Comparison of ENCODE assay signal across 8 mouse cellular contexts in genomic region chr19:34636933-34637557, GRCm38 (mm10). TPM values are rescaled to one million over a fixed set of nuclear protein-coding genes. Genes with fewer than 3 reads are reported as not detected.
DNase-seq lines count a peak whose midpoint lies in the region; ATAC-seq and TF ChIP-seq lines count a peak whose summit lies in the region.

No protein-coding gene starts in this region.

- WGBS in cerebellum, adult 2 months, result 10% methylated on average over 3 of the region's 3 CpGs
- 8% methylated on average over 3 of the region's 3 CpGs for WGBS in intestine, embryonic 14.5 days

- no peak overlapping the region for H3K27ac ChIP-seq in cerebellum, adult 2 months (ENCODE audit: insufficient read depth, low read length)
- H3K27ac ChIP-seq in gastrocnemius, adult 2 months, result no peak overlapping the region
- no peak overlapping the region for H3K27ac ChIP-seq in intestine, embryonic 14.5 days (ENCODE audit: low read depth)
- H3K27ac ChIP-seq in left cerebral cortex, adult 2 months, result no peak overlapping the region

- H3K9ac ChIP-seq in intestine, embryonic 14.5 days (ENCODE audit: low read length), result no peak overlapping the region

- no peaks in the 10 kb centered on the region for H3K27me3 ChIP-seq in cerebellum, adult 2 months (ENCODE audit: control insufficient read depth, insufficient read depth, low read length)
- H3K27me3 ChIP-seq in intestine, embryonic 14.5 days (replicated peaks; ENCODE audit: control insufficient read depth, insufficient read depth, low read length), result no peaks in the 10 kb centered on the region

- no peaks in the 10 kb centered on the region for H3K4me1 ChIP-seq in cerebellum, adult 2 months (ENCODE audit: control insufficient read depth, insufficient read depth, low read length)
- H3K4me1 ChIP-seq in intestine, embryonic 14.5 days (replicated peaks; ENCODE audit: control insufficient read depth, insufficient read depth, low read length), result no peaks in the 10 kb centered on the region

- no peak overlapping the region for H3K4me3 ChIP-seq in cerebellum, adult 2 months (replicated peaks; ENCODE audit: insufficient read depth, low read depth, low read length)
- H3K4me3 ChIP-seq in gastrocnemius, adult 2 months, result no peak overlapping the region
- no peak overlapping the region for H3K4me3 ChIP-seq in intestine, embryonic 14.5 days (ENCODE audit: low read depth, low read length)
- no peak overlapping the region for H3K4me3 ChIP-seq in left cerebral cortex, adult 2 months

- intact Hi-C loops in gastrocnemius, adult 2 months (cut with DNase I), result loop anchor here (2.0 to 5.0 kb wide), 3 partner anchors 88 to 395 kb away; no protein-coding TSS in a partner anchor
- intact Hi-C loops in left cerebral cortex, adult 2 months (cut with DNase I), result loop anchor here (1.0 to 5.0 kb wide), 4 partner anchors 89 to 395 kb away; no protein-coding TSS in a partner anchor

- DNase-seq in cerebellum, adult 2 months, result no peak
- no peak for DNase-seq in cerebellum, adult 11 months
- DNase-seq in cerebellum, postnatal 14 days, result peak; percentile 45 to 59
- DNase-seq in gastrocnemius, adult 2 months, result peak; percentile 55
- peak; percentile 79 for DNase-seq in intestine, embryonic 14.5 days (ENCODE audit: low spot score)
- DNase-seq in left cerebral cortex, adult 2 months (ENCODE audit: extremely low spot score in 1 of 2, low spot score in 2 of 2), result peak; percentile 39 to 65
- DNase-seq in right cerebral cortex, postnatal 10 days (ENCODE audit: low spot score in 2 of 2), result peak; percentile 40 to 47

- H3K36me3 ChIP-seq in intestine, embryonic 14.5 days (ENCODE audit: control insufficient read depth, insufficient read depth, low read length), result no peaks in the 10 kb centered on the region

- peak; percentile 52; the same call in 1 of the 2 replicates for TF ChIP-seq CTCF in cerebellum, adult 2 months (IDR thresholded peaks at IDR 0.05; ENCODE audit: borderline replicate concordance, insufficient read depth, low read depth, low read length)
- peak; percentile 83 for TF ChIP-seq CTCF in gastrocnemius, adult 2 months (IDR thresholded peaks at IDR 0.05)
- TF ChIP-seq CTCF in left cerebral cortex, adult 2 months (IDR thresholded peaks at IDR 0.05), result peak; percentile 87

- TF ChIP-seq POLR2A in cerebellum, adult 2 months (IDR thresholded peaks at IDR 0.05; ENCODE audit: borderline replicate concordance, insufficient read depth, low read length), result no peak

- no peak overlapping the region for H3K4me2 ChIP-seq in intestine, embryonic 14.5 days (ENCODE audit: low read length)

- H3K9me3 ChIP-seq in intestine, embryonic 14.5 days (ENCODE audit: control insufficient read depth, low read length), result no peaks in the 10 kb centered on the region

- ATAC-seq in intestine, embryonic 14.5 days (replicated peaks; ENCODE audit: low FRiP score, low TSS enrichment, low read depth), result 0 out of 2 replicates have a peak, but pooled peaks have one; percentile 75
- ATAC-seq in megakaryocyte, adult 5-6 weeks (ENCODE audit: poor library complexity, severe bottlenecking), result peak; percentile 66

RNA-seq across cellular contexts. Expression of gene Ifit1bl2, which starts 3.5 kb away (rescaled TPM):
- 0.16 and 0.20 TPM in 2 replicates for polyA plus RNA-seq in cerebellum, adult 2 months (2012; rRNA removed)
- total RNA-seq in gastrocnemius, adult 2 months (2021), result under 1 TPM in 1 of 2 experiments, not detected in 1; 0.11 TPM
- 0.14 and 0.17 TPM in 2 replicates for polyA plus RNA-seq in intestine, embryonic 14.5 days (2014; fragmentation: Nextera tagmentation; extraction: Ambion mirVana)
- total RNA-seq in left cerebral cortex, adult 2 months (2021), result under 1 TPM; 0.47 to 0.88 TPM
- total RNA-seq in megakaryocyte, adult 5-6 weeks (2015), result 3.8 and 4.2 TPM in 2 replicates
- 6.7 and 8.1 TPM in 2 replicates for total RNA-seq in megakaryocyte, adult 5-6 weeks (2017)

RNA-seq across cellular contexts. Expression of gene Ifit1, which starts 3.6 kb away (rescaled TPM):
- 2.3 and 2.9 TPM in 2 replicates for polyA plus RNA-seq in cerebellum, adult 2 months (2012; rRNA removed)
- total RNA-seq in gastrocnemius, adult 2 months (2021), result under 1 TPM; 0.33 to 0.47 TPM
- polyA plus RNA-seq in intestine, embryonic 14.5 days (2014; fragmentation: Nextera tagmentation; extraction: Ambion mirVana), result 1.7 and 2.2 TPM in 2 replicates
- total RNA-seq in left cerebral cortex, adult 2 months (2021), result 1 to 10 TPM in 1 of 2 experiments, under 1 TPM in 1; 0.61 to 1.1 TPM
- total RNA-seq in megakaryocyte, adult 5-6 weeks (2015), result 7.5 and 13.0 TPM in 2 replicates
- total RNA-seq in megakaryocyte, adult 5-6 weeks (2017), result 8.7 and 10.6 TPM in 2 replicates

RNA-seq across cellular contexts. Expression of gene Ifit3b, which starts 29.3 kb away (rescaled TPM):
- 5.5 and 5.8 TPM in 2 replicates for polyA plus RNA-seq in cerebellum, adult 2 months (2012; rRNA removed)
- total RNA-seq in gastrocnemius, adult 2 months (2021), result under 1 TPM; 0.56 to 0.95 TPM
- polyA plus RNA-seq in intestine, embryonic 14.5 days (2014; fragmentation: Nextera tagmentation; extraction: Ambion mirVana), result 0.11 and 0.15 TPM in 2 replicates
- total RNA-seq in left cerebral cortex, adult 2 months (2021), result 1 to 10 TPM; 1.9 to 2.8 TPM
- 4.7 and 5.1 TPM in 2 replicates for total RNA-seq in megakaryocyte, adult 5-6 weeks (2015)
- 4.2 and 5.1 TPM in 2 replicates for total RNA-seq in megakaryocyte, adult 5-6 weeks (2017)

RNA-seq across cellular contexts. Expression of gene Ifit1bl1, which starts 35.3 kb away (rescaled TPM):
- polyA plus RNA-seq in cerebellum, adult 2 months (2012; rRNA removed), result 0.93 and 1.1 TPM in 2 replicates
- not detected for total RNA-seq in gastrocnemius, adult 2 months (2021)
- polyA plus RNA-seq in intestine, embryonic 14.5 days (2014; fragmentation: Nextera tagmentation; extraction: Ambion mirVana), result 0.18 TPM in 1 of 2 replicates, not detected in the other
- 1 to 10 TPM; 1.9 to 2.4 TPM for total RNA-seq in left cerebral cortex, adult 2 months (2021)
- 4.7 and 5.2 TPM in 2 replicates for total RNA-seq in megakaryocyte, adult 5-6 weeks (2015)
- total RNA-seq in megakaryocyte, adult 5-6 weeks (2017), result 5.7 and 6.4 TPM in 2 replicates

RNA-seq across cellular contexts. Expression of gene Ifit3, which starts 53.7 kb away (rescaled TPM):
- polyA plus RNA-seq in cerebellum, adult 2 months (2012; rRNA removed), result 13.3 and 15.9 TPM in 2 replicates
- under 1 TPM; 0.64 to 0.86 TPM for total RNA-seq in gastrocnemius, adult 2 months (2021)
- 0.60 and 0.90 TPM in 2 replicates for polyA plus RNA-seq in intestine, embryonic 14.5 days (2014; fragmentation: Nextera tagmentation; extraction: Ambion mirVana)
- total RNA-seq in left cerebral cortex, adult 2 months (2021), result 1 to 10 TPM; 4.5 to 4.7 TPM
- total RNA-seq in megakaryocyte, adult 5-6 weeks (2015), result 22.6 and 25.4 TPM in 2 replicates
- 33.0 and 34.0 TPM in 2 replicates for total RNA-seq in megakaryocyte, adult 5-6 weeks (2017)

Comparison
In these comparisons a context has a peak if more than half of its experiments do, and no peak if none do; other contexts are left out.
1. DNase-seq: peak in cerebellum, postnatal 14 days (2 of 2), gastrocnemius, adult 2 months (single experiment), intestine, embryonic 14.5 days (single experiment), left cerebral cortex, adult 2 months (2 of 2) and right cerebral cortex, postnatal 10 days (2 of 2); none in cerebellum, adult 2 months (0 of 2) and cerebellum, adult 11 months (single experiment).
2. RNA of gene Ifit1, which starts 3.6 kb away (total RNA-seq): 7.5 to 13.0 TPM in megakaryocyte, adult 5-6 weeks; 0.61 to 1.1 TPM in left cerebral cortex, adult 2 months and 0.33 to 0.47 TPM in gastrocnemius, adult 2 months; every median in the first group is over 4 times any median in the second.
3. Peak in every context shown above with its lines, with median percentiles within 50 percentile points of each other: CTCF ChIP-seq.